Mouse (Mus musculus) G1E (cell line): Measurements from ENCODE around the gene Map4.

ENCODE experiments used
- CTCF ChIP-seq: IDR thresholded peaks from 2 replicates; pipeline ENCODE4 v1.5.1; 2012; ENCODE audit warnings: low read depth, low read length, inconsistent platforms, mixed read lengths
- GATA1 ChIP-seq: IDR thresholded peaks from 2 replicates; pipeline ENCODE4 v1.6.1; 2012; ENCODE audit warnings: borderline replicate concordance, low read length, inconsistent platforms, mixed read lengths

DNA sequence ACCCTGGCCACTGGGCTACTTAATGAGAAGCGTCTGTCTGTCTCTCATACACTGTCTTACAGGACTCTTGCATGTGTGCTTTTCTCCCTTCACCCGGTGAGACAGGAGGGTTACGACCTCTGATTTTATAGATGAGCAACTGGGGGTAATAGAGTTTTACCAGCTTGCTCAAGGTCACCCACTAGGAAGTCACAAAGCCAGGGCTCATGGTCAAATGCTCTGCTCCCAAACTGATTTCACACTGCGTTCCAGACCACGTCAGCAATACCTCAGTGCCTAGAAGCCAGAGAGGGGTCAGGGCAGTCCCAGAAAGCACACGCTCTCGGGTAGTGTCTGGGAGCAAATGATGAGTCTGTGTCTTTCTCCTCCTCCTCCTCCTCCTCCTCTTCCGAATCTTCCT, 22.2 kb upstream of the Map4 start:
- no peak for TF ChIP-seq CTCF
- no peak for TF ChIP-seq GATA1
